Mouse (Mus musculus) Patski (cell line): Measurements from ENCODE around the gene Ppp1r3f. TPM values are rescaled to one million over a fixed set of nuclear protein-coding genes. Genes with fewer than 3 reads are reported as not detected.

Experiments used
- ATAC-seq: fragments of 100-300 bp; one replicate; pipeline ENCODE4 v1.8.0; 2021
- CTCF ChIA-PET: fragments of 350-600 bp; sonication (Branson Sonifier 250); formaldehyde crosslinking; loops from one replicate; lab custom pipeline; 2022; ENCODE audit warnings: inconsistent platforms; lab: Charles Lee
- POLR2A ChIA-PET: fragments of 350-600 bp; sonication (Branson Sonifier 250); formaldehyde crosslinking; loops from one replicate; lab custom pipeline; 2022; ENCODE audit warnings: antibody characterized with exemption, inconsistent platforms; lab: Charles Lee
- DNase-seq: peaks from one replicate; pipeline ENCODE4 v3.0.0-alpha.2; 2011; ENCODE audit warnings: low read depth, low spot score
- H3K27me3 ChIP-seq: fragments of 371-371 bp; one replicate; pipeline ENCODE4 v1.5.1; 2021
- CTCF ChIP-seq: fragments of 100-300 bp; IDR thresholded peaks from one replicate; pipeline ENCODE4 v1.5.1; 2021
- in situ Hi-C: fragments of 300-500 bp; cut with MboI; formaldehyde crosslinking; loops from 3 replicates; pipeline ENCODE4 v1.11.1; 2018; ENCODE audit warnings: low pct_unique_long_range_greater_than_20kb, mixed read lengths
- polyA plus RNA-seq: library from polyadenylated mRNA; unstranded; gene quantifications from one replicate; pipeline ENCODE4 v1.2.3, GENCODE M21; 2021

Ppp1r3f gene
- polyA plus RNA-seq, 1 experiment from 2014 or later: 11.2 TPM

DNA sequence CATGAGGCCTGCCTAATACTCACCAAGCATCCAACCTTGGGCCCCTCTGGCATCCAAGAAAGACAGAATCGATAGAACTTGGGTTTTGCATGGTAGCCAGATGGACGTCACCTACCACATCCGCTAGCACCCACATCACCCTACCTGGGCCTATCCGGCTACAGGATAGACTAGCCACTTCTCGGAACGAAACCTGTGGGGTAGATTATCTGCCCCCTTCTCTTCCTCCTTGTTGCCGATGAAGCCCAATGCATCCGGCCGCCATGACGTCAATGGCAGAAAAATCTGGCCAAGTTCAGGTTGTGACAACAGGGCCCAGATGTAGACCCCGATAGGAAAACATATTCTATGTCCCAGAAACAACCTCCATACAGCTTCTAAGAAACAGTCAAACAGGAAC is 9.8 kb upstream of the Ppp1r3f start:
- ChIA-PET CTCF (no interaction called here), POLR2A (no interaction called here)
- in situ Hi-C loops: no loop called here
- ATAC-seq: no peak
- H3K27me3 ChIP-seq: peaks cover 12% of the 10 kb centered on the region
- DNase-seq: no peak
- TF ChIP-seq CTCF: no peak

DNA sequence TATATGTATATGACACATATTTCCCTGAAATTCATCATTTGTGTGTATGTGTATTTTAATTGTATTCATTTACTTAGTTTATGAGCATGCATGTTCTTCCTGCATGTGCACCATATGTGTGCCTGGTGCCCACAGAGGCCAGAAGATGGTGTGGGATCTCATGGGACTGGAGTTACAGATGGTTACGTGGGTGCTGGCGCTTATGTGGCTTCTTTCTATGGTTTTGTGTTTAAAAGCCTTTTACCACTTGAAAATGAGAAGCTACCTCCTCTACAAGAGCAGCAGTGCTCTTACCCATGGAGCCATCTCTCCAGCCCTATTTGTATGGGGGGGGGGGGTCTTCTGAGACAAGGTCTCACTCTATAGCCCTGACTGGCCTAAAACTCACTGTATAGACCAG is 7.1 kb upstream of the Ppp1r3f start:
- POLR2A ChIA-PET: no interaction called here
- CTCF ChIA-PET: interaction anchor here (1.6 kb wide), 1 partner anchor 11 kb away, joined by 3 read pairs; no protein-coding TSS in a partner anchor
- H3K27me3 ChIP-seq: peaks cover 10% of the 10 kb centered on the region
- ATAC-seq (no peak), DNase-seq (no peak)
- in situ Hi-C loops: no loop called here
- TF ChIP-seq CTCF: no peak

DNA sequence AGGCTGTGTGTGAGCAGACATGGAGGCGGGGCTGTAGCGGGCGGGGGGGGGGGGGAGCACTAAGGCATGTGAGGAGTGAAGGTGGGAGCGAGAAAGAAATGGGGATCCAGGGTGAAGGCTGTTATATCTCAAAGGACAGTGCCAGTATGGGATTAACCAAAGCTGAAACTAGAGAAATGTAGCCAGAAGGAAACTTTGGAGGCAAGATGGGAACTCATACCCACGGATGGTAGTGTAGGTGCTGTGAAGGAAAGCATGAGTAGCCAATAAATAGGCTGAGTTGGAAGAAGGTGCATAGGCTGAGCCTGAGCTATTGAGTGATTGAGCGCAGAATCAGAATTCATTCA is 775 bp upstream of the Ppp1r3f start:
- ChIA-PET CTCF (interaction anchor here (1.0 to 1.5 kb wide), 2 partner anchors 10 to 29 kb away, joined by 3 to 4 read pairs; no protein-coding TSS in a partner anchor), POLR2A (no interaction called here)
- no peak for DNase-seq
- ATAC-seq: no peak
- peaks cover 9% of the 10 kb centered on the region for H3K27me3 ChIP-seq
- TF ChIP-seq CTCF: no peak
- in situ Hi-C loops: no loop called here

DNA sequence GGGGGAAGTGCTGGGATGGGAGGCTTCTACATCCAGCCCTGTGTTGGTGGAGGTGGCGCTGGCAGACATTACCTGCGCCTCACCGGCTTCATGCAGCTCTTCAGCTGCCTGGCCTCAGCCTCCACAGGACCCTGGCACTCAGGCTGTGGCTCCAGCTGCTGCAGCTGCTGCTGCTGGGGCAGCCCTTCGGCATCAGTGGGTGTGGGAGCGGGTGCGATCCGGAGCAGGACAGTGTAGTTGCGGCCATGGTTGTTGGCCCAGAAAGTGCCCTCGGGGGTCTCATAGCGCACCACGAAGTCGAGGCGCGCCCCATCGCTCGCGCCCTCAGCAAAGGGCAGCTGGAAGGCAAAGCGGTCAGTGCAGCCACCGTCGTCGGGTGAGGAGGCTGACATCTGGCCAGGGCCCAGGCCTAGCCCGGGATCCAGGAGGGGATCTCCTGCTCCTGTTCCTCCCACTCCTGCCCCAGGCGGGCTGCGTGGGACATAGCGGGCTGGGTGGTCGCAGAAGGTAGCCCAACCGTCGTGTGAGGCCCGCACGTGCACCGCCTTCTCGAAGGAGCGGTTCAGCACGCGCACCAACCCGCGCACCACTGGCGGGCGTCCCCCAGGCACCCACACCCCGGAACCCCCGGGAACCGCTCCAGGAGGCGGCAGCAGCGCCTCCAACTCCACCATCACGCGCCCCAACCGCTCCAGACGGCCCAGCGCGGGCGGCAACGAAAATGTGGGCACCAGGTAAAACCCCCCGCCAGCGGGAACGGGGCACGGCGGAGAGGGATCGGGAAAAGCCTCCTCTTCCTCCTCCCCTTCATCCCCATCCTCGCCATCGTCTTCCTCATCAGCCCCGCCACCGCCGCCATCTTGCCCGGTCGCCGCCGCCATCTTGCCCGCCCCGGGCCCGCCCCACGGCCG is 652 bp downstream of the Ppp1r3f start, which contains the start of gene Foxp3:
Foxp3 (plus strand) TSS at position 469 of the 911 bp plus-strand sequence.
- in situ Hi-C loops: no loop called here
- ChIA-PET CTCF (interaction anchor here (1.0 kb wide), 1 partner anchor 30 kb away, joined by 3 read pairs; no protein-coding TSS in a partner anchor), POLR2A (no interaction called here)
- H3K27me3 ChIP-seq: peaks cover 9% of the 10 kb centered on the region
- DNase-seq (no peak), ATAC-seq (peak; percentile 22)
- no peak for TF ChIP-seq CTCF

DNA sequence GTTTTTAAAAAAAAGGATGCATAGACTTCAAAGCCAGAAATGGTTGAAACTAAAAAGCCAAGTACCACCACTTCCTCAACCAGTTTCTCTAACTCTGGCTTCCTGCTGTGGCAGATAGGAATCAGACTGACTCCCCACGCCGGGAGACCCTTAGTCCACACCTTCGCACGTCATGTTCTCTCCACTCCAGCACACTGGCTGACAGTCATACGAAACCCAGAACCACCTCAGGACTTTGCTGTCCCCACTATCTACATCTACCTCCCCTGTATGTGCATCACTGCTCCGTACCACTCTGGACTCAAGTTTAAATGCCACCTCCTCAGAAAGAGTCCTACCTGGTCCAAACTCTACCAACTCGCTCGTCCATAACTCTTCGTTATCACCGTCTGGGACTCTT is 1.6 kb downstream of the Ppp1r3f start:
- in situ Hi-C loops: no loop called here
- DNase-seq (no peak), ATAC-seq (no peak)
- ChIA-PET POLR2A (no interaction called here), CTCF (interaction anchor here (0.7 to 0.9 kb wide), 2 partner anchors 7 to 150 kb away, joined by 3 read pairs; no protein-coding TSS in a partner anchor)
- peaks cover 9% of the 10 kb centered on the region for H3K27me3 ChIP-seq
- TF ChIP-seq CTCF: no peak

DNA sequence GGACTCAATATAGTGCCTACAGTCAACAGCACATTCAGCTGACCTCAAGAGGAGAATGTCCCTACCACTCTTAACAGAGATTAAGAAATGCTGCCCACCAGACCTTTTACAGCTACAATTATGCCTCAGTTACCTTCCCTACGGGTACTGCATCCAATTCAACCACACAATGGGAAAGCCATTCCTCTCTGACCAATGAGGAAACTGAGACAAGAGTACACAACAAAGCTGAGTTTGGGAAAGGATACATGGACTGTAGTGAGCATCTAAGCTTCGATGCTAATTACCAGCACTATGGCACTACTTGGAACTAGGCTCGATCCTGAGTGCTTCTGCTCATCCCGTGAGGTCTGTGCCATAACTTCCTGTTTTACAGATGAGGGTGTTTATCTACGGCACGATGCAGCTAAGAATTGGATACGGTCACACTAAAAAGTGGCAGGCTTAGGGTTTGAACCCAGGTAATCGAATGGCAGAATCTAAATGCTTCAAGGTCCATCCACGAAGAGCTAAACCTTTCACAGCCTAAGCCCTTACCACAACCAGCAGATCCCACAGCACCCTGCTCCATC is 2.4 kb downstream of the Ppp1r3f start:
- H3K27me3 ChIP-seq: peaks cover 6% of the 10 kb centered on the region
- DNase-seq (no peak), ATAC-seq (no peak)
- no peak for TF ChIP-seq CTCF
- ChIA-PET CTCF (interaction anchor here (0.7 to 0.9 kb wide), 2 partner anchors 8 to 149 kb away, joined by 3 read pairs; no protein-coding TSS in a partner anchor), POLR2A (interaction anchor here (0.6 kb wide), 2 partner anchors 24 to 35 kb away, joined by 3 to 4 read pairs; no protein-coding TSS in a partner anchor)
- in situ Hi-C loops: no loop called here

DNA sequence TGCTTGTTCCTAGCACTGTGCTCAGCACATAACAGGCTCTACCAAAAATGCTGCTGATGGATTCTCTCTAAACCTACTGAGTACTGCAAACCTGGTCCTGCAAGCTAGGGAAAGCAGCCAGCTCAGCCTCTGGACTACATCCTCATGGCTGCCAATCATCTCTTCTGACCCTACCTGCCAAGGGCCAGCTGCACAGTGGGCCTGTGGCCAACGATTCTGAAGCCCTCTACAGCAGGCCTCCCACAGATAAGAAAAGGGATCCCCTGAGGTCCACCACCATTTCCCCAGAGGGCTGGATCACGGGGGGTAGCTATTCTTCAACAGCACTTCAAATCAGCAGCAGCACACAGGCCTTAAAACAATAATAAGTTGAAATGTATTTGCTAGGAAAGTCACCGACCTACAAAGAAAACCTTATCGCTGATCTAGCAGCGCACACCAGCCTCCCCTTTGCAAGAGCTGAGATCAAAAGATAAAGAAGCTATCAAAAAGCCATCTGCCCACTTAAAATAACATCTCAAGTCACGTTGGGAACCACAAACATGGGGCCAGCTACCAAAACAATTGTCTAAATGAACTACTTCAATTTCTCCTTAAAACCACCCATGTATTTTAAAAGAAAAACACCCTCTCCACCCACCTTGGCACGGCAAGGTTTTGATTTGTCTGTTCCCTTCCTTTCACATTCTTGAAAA is 3.5 kb downstream of the Ppp1r3f start:
- ATAC-seq: no peak

DNA sequence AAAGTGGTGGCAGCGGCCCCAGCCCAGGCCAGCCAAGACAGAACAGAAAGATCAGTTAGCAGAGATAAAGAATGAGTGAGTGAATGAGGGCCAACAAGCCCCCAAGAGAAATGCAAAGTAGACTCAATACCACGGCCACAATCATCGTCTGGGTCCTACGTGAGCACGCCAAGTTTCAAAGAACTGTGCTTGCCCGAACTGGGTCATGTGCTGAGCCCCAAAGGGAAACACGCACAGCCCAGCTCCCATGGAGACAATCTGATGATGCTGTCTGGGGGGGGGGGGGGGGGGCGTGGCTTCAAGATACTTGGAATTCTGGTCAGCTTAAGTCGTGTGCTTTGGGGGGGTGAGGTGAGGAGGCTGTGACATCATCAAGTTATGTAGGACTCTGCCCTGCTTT is 6.6 kb downstream of the Ppp1r3f start:
- in situ Hi-C loops: no loop called here
- CTCF ChIA-PET: interaction anchor here (1.3 kb wide), 1 partner anchor 99 kb away, joined by 3 read pairs; no protein-coding TSS in a partner anchor
- DNase-seq (no peak), ATAC-seq (no peak)
- no peak for TF ChIP-seq CTCF
- POLR2A ChIA-PET: interaction anchor here (0.8 kb wide), 1 partner anchor 17 kb away, joined by 4 read pairs; no protein-coding TSS in a partner anchor
- peaks cover 22% of the 10 kb centered on the region for H3K27me3 ChIP-seq

More for the DNA sequence above, 3.5 kb downstream of the Ppp1r3f start:
- no peak for DNase-seq
- peaks cover 10% of the 10 kb centered on the region for H3K27me3 ChIP-seq
- ChIA-PET POLR2A (no interaction called here), CTCF (interaction anchor here (0.6 kb wide), 1 partner anchor 97 kb away, joined by 3 read pairs; no protein-coding TSS in a partner anchor)
- no peak for TF ChIP-seq CTCF
- in situ Hi-C loops: no loop called here

DNA sequence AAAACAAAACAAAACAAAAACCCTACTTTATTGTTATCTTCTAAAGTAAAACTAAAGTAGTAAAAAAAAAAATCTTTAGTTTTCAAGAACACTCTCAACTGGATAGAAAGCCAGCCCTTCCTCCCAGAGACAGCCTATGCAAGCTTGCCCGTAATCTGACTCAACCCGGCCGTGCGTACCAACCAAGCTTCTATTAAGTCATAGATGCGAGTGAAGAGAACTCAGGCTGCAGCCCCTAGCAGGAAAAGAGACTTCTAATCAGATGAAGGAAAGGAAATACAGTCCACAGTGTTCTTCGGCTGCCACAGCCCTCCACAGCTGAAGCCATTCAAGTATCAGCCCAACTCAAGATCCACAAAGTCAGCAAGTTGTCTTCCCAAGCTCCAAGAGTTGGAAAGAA is 7.7 kb downstream of the Ppp1r3f start:
- in situ Hi-C loops: no loop called here
- no peak for DNase-seq
- no peak for ATAC-seq

DNA sequence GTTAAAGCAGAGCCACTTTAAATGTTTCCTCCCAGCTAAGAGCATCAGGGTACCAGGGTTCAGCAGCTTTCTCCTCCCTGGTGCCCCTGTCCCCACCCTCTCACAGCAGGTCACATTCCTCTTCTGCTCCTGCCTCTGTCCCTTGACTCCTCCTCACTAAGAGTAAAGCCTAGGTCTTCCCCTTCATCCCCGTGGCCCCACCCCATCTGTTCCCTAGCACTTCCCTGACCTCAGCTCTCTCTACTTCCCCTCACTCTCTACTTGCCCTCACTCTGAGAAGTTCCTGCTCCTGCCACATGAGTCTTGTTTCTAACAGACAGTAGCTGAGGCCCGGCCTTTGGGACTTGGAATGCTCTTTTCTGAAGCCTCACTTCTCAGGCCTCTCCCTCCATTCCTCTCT is 11.0 kb downstream of the Ppp1r3f start:
- CTCF ChIA-PET: no interaction called here
- POLR2A ChIA-PET: no interaction called here

More for the DNA sequence above, 7.7 kb downstream of the Ppp1r3f start:
- ChIA-PET POLR2A (no interaction called here), CTCF (no interaction called here)
- H3K27me3 ChIP-seq: peaks cover 17% of the 10 kb centered on the region
- TF ChIP-seq CTCF: no peak

More for the DNA sequence above, 11.0 kb downstream of the Ppp1r3f start:
- in situ Hi-C loops: no loop called here
- TF ChIP-seq CTCF: no peak
- ATAC-seq (no peak), DNase-seq (no peak)
- peaks cover 30% of the 10 kb centered on the region for H3K27me3 ChIP-seq
